Mouse (Mus musculus): Measurements from ENCODE around the gene Chaf1a. TPM values are rescaled to one million over a fixed set of nuclear protein-coding genes. Genes with fewer than 3 reads are reported as not detected.
"Not testable (repeated sequence)": the region's sequence is repeated elsewhere in the genome, so short reads cannot be mapped to it uniquely, and the experiment has no call there.

Gene Chaf1a
- total and polyA plus RNA-seq, 2 experiments from 2014 or later = 2.7 to 2.8 TPM

DNA sequence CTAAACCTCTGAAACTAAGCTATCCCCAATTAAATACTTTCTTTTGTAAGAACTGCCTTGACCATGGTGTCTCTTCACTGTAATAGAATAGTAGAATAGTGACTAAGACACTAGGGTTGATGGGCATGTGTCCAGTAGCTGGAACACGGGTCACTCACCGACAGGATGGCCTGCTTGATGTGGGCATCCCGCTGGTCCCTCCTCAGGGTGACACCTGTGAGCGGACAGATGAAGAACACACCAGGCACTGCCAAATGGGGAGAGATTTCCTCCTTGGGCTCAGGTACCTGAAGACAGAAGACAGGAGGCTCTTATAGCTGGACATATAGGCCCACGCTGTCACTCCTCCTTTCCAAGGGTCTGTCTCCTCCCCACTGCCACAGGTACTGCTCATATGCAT is 32.0 kb downstream of the Chaf1a start:
- H3K4me2 ChIP-seq (ENCODE audit: low read depth, low read length, poor library complexity, severe bottlenecking) = no peak overlapping the region
- H3K9me3 ChIP-seq (ENCODE audit: low read length) = no peaks in the 10 kb centered on the region
- H3K9ac ChIP-seq (replicated peaks; ENCODE audit: low read length, poor library complexity, severe bottlenecking) = no peak overlapping the region
- ATAC-seq (ENCODE audit: low FRiP score) (no peak), DNase-seq (ENCODE audit: low spot score) (no peak)
- H3K4me3 ChIP-seq (ENCODE audit: low read depth, low read length) = no peak overlapping the region
- no peak overlapping the region for H3K27ac ChIP-seq (ENCODE audit: low read depth, low read length)
- H3K4me1 ChIP-seq (ENCODE audit: insufficient read depth, low read length) = peaks cover 10% of the 10 kb centered on the region; the same call in 1 of the 2 replicates
- H3K27me3 ChIP-seq (ENCODE audit: insufficient read depth, low read length) = no peaks in the 10 kb centered on the region
- TF ChIP-seq CTCF (IDR thresholded peaks at IDR 0.05) = no peak
- H3K36me3 ChIP-seq (ENCODE audit: insufficient read depth, low read length) = peaks cover 49% of the 10 kb centered on the region
- 93% methylated on average over 5 of the region's 5 CpGs for WGBS

- Histone ChIP-seq H3K27ac (ENCODE audit: low read depth, low read length) (peak overlapping the region; percentile 86), H3K4me3 (ENCODE audit: low read depth, low read length) (peak overlapping the region; percentile 79), H3K27me3 (ENCODE audit: insufficient read depth, low read length) (no peaks in the 10 kb centered on the region), H3K4me2 (ENCODE audit: low read depth, low read length, poor library complexity, severe bottlenecking) (peak overlapping the region; percentile 91), H3K4me1 (ENCODE audit: insufficient read depth, low read length) (peaks cover 10% of the 10 kb centered on the region; the same call in 1 of the 2 replicates), H3K36me3 (ENCODE audit: insufficient read depth, low read length) (peaks cover 32% of the 10 kb centered on the region), H3K9ac (replicated peaks; ENCODE audit: low read length, poor library complexity, severe bottlenecking) (peak overlapping the region; percentile 94), H3K9me3 (ENCODE audit: low read length) (no peaks in the 10 kb centered on the region)
- peak; percentile 70 for DNase-seq (ENCODE audit: low spot score)
- TF ChIP-seq CTCF (IDR thresholded peaks at IDR 0.05) = no peak
- 8% methylated on average over 21 of the region's 22 CpGs for WGBS
- ATAC-seq (ENCODE audit: low FRiP score) = no peak; the same call in 1 of the 2 replicates
Observed at GRCm38 (mm10) chr17:56074097-56074826, 34.0 kb downstream of the Chaf1a start.

DNA sequence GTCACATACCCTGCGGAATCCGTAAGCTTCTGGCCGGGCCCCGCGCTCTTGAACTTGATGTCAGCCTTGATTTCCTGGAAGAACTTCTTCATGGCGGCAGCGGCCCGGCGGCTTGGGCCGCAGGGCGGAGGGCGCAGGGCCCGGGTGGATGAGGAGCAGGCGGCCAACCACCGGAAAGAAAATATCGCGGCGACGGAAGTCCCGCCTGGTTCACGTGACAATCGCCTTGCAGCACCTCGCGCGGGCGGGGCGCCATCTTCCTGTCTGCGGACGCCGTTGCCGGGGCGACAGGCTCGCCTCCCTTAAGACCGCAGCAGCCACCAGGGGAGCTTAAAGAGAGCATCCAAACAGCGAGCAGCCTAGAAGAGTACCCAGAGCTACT is 34.6 kb downstream of the Chaf1a start, which contains the start of gene Ubxn6:
TSS of gene Ubxn6 (minus strand) at position 202 of the 382 bp plus-strand sequence.
- Histone ChIP-seq H3K4me2 (ENCODE audit: low read depth, low read length, poor library complexity, severe bottlenecking) (peak within 1 kb of the TSS; percentile 91), H3K27me3 (ENCODE audit: insufficient read depth, low read length) (no peaks in the 10 kb centered on the region), H3K4me1 (ENCODE audit: insufficient read depth, low read length) (peaks cover 10% of the 10 kb centered on the region; the same call in 1 of the 2 replicates), H3K9ac (replicated peaks; ENCODE audit: low read length, poor library complexity, severe bottlenecking) (peak within 1 kb of the TSS; percentile 94), H3K36me3 (ENCODE audit: insufficient read depth, low read length) (peaks cover 26% of the 10 kb centered on the region), H3K9me3 (ENCODE audit: low read length) (no peaks in the 10 kb centered on the region), H3K4me3 (ENCODE audit: low read depth, low read length) (peak within 1 kb of the TSS; percentile 79), H3K27ac (ENCODE audit: low read depth, low read length) (peak within 1 kb of the TSS; percentile 86)
- under 1% methylated on average over 34 of the region's 35 CpGs for WGBS
- peak; percentile 71 for TF ChIP-seq CTCF (IDR thresholded peaks at IDR 0.05)
- DNase-seq (ENCODE audit: low spot score) (peak; percentile 98), ATAC-seq (ENCODE audit: low FRiP score) (peak; percentile 68)

GRCm38 (mm10) chr17:56077523-56077922 is 37.3 kb downstream of the Chaf1a start:
- H3K9me3 ChIP-seq (ENCODE audit: low read length) = no peaks in the 10 kb centered on the region
- no peak overlapping the region for H3K4me3 ChIP-seq (ENCODE audit: low read depth, low read length)
- H3K9ac ChIP-seq (replicated peaks; ENCODE audit: low read length, poor library complexity, severe bottlenecking) = no peak overlapping the region
- no peak for TF ChIP-seq CTCF (IDR thresholded peaks at IDR 0.05)
- H3K4me1 ChIP-seq (ENCODE audit: insufficient read depth, low read length) = peaks cover 26% of the 10 kb centered on the region
- H3K27me3 ChIP-seq (ENCODE audit: insufficient read depth, low read length) = no peaks in the 10 kb centered on the region
- no peak overlapping the region for H3K4me2 ChIP-seq (ENCODE audit: low read depth, low read length, poor library complexity, severe bottlenecking)
- H3K27ac ChIP-seq (ENCODE audit: low read depth, low read length) = no peak overlapping the region
- DNase-seq (ENCODE audit: low spot score) (no peak), ATAC-seq (ENCODE audit: low FRiP score) (no peak)
- peaks cover 6% of the 10 kb centered on the region; the same call in 1 of the 2 replicates for H3K36me3 ChIP-seq (ENCODE audit: insufficient read depth, low read length)
- 92% methylated on average over 5 of the region's 5 CpGs for WGBS

- peak overlapping the region; percentile 98; the same call in 1 of the 2 replicates for H3K4me3 ChIP-seq (ENCODE audit: low read depth, low read length)
- 66% methylated on average over 9 of the region's 9 CpGs for WGBS
- not testable (repeated sequence) for H3K27ac ChIP-seq (ENCODE audit: low read depth, low read length); DNase-seq (ENCODE audit: low spot score); H3K27me3 ChIP-seq (ENCODE audit: insufficient read depth, low read length); H3K9me3 ChIP-seq (ENCODE audit: low read length); H3K9ac ChIP-seq (replicated peaks; ENCODE audit: low read length, poor library complexity, severe bottlenecking); ATAC-seq (ENCODE audit: low FRiP score); H3K36me3 ChIP-seq (ENCODE audit: insufficient read depth, low read length)
- peaks cover 26% of the 10 kb centered on the region for H3K4me1 ChIP-seq (ENCODE audit: insufficient read depth, low read length)
- H3K4me2 ChIP-seq (ENCODE audit: low read depth, low read length, poor library complexity, severe bottlenecking) = peak overlapping the region; percentile 26; the same call in 1 of the 2 replicates
Observed at GRCm38 (mm10) chr17:56078361-56078760, 38.1 kb downstream of the Chaf1a start.
